Mouse (Mus musculus): ENCODE results near the gene Dusp13. TPM values are rescaled to one million over a fixed set of nuclear protein-coding genes. Genes with fewer than 3 reads are reported as not detected.

Dusp13 gene
- polyA plus RNA-seq, 1 experiment from 2014 or later: not detected

DNA sequence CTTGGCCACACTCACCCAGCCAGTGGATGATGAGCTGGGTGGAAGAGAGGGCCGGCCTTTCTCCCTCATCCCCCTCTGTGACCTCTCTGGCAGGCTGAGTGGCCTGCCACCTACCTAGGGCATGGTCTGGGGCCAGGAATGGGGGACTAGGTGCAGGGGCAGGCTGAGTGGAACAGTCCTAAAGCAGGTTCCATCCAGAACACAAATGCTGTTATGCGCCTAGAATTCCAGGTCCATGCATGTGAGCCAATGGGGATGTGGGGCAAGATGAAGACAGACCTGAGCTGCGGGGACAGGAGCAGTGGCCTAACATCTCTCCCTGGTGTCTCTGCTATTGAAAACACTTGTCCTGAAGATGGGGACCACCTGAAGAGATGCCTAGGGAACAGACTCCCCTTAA lies 9.7 kb downstream of the Dusp13 start:
- 94% methylated on average over 3 of the region's 3 CpGs for WGBS

DNA sequence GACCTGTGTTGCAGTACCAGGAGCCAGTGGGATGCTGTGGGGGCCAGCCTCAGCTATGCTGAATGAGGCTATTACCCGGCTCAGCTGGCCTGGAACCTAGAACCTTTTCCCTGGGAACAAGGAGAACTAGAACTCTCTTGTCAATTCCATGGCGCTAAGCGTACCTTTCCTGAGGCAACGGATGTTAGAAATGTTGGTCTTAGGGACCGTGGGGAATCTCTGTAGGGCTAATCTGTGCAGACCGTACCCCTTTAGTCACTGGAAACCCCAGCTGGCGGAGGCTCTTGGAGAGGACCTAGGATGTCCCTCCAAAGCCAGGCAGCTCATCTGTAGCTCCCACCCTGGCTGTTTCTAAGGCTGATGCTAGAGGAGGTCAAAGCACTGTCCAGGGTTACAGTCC lies 10.6 kb downstream of the Dusp13 start:
- ATAC-seq (ENCODE audit: insufficient read depth): no peak
- no peak overlapping the region for H3K27ac ChIP-seq (ENCODE audit: low read depth)
- H3K4me3 ChIP-seq (ENCODE audit: low read depth, low read length): no peak overlapping the region
- no peak for TF ChIP-seq CTCF (IDR thresholded peaks at IDR 0.05; ENCODE audit: low read depth)
- H3K4me1 ChIP-seq (ENCODE audit: insufficient read depth): no peaks in the 10 kb centered on the region
- no peaks in the 10 kb centered on the region for H3K27me3 ChIP-seq (ENCODE audit: insufficient read depth, low read length)
- H3K4me2 ChIP-seq: no peak overlapping the region
- WGBS: 94% methylated on average over 7 of the region's 7 CpGs
- no peaks in the 10 kb centered on the region for H3K9me3 ChIP-seq (ENCODE audit: low read depth, low read length)
- H3K9ac ChIP-seq: no peak overlapping the region
- H3K36me3 ChIP-seq (ENCODE audit: insufficient read depth): no peaks in the 10 kb centered on the region
- no peak for DNase-seq

More for the DNA sequence above, 9.7 kb downstream of the Dusp13 start:
- Histone ChIP-seq H3K36me3 (ENCODE audit: insufficient read depth) (no peaks in the 10 kb centered on the region), H3K9me3 (ENCODE audit: low read depth, low read length) (no peaks in the 10 kb centered on the region), H3K4me1 (ENCODE audit: insufficient read depth) (no peaks in the 10 kb centered on the region), H3K4me3 (ENCODE audit: low read depth, low read length) (no peak overlapping the region), H3K9ac (no peak overlapping the region), H3K4me2 (no peak overlapping the region), H3K27me3 (ENCODE audit: insufficient read depth, low read length) (no peaks in the 10 kb centered on the region), H3K27ac (ENCODE audit: low read depth) (no peak overlapping the region)
- no peak for TF ChIP-seq CTCF (IDR thresholded peaks at IDR 0.05; ENCODE audit: low read depth)
- DNase-seq (no peak), ATAC-seq (ENCODE audit: insufficient read depth) (no peak; the same call in 1 of the 2 replicates)

DNA sequence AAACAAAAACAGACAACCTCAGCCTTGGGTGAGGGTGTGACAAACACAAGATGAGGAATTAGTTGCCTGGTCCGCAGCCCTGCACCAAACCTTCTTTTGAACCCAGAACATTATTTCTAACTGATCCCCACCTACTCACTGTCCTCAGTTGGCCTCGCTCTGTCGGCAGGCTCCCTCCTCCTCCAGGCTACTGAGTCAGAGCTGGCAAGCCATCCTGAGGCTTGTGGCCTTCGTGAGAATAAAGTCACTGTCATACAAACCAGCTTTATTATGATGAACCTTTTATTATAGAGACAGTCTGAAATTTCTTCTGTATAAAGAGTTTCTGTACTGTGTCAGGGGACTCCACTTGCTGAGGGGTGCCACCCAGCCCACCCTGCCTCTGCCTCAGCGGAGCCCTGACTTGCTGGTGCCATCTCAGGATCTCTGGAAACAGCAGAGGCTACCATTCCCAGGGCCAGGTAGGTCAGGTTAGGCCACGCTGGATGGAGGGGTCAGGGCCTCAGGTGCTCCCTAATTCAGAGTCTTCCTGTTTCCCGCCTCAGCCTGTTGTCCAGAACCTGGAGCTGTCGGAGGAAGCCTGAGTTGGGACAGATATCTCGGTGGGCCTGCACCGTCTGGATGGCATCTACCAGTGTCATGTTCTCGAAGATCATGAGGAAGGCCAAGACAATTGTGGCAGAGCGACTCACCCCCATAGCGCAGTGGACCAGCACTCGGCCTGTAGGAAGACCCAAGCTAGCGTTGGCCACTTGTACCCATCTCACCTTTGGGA lies 17.7 kb downstream of the Dusp13 start:
- no peaks in the 10 kb centered on the region for H3K4me1 ChIP-seq (ENCODE audit: insufficient read depth)
- H3K4me2 ChIP-seq: no peak overlapping the region
- H3K36me3 ChIP-seq (ENCODE audit: insufficient read depth): no peaks in the 10 kb centered on the region
- no peak overlapping the region for H3K9ac ChIP-seq
- DNase-seq (no peak), ATAC-seq (ENCODE audit: insufficient read depth) (no peak)
- no peaks in the 10 kb centered on the region for H3K9me3 ChIP-seq (ENCODE audit: low read depth, low read length)
- no peaks in the 10 kb centered on the region for H3K27me3 ChIP-seq (ENCODE audit: insufficient read depth, low read length)
- H3K4me3 ChIP-seq (ENCODE audit: low read depth, low read length): no peak overlapping the region
- WGBS: 90% methylated on average over 15 of the region's 15 CpGs
- no peak overlapping the region for H3K27ac ChIP-seq (ENCODE audit: low read depth)
- TF ChIP-seq CTCF (IDR thresholded peaks at IDR 0.05; ENCODE audit: low read depth): no peak

DNA sequence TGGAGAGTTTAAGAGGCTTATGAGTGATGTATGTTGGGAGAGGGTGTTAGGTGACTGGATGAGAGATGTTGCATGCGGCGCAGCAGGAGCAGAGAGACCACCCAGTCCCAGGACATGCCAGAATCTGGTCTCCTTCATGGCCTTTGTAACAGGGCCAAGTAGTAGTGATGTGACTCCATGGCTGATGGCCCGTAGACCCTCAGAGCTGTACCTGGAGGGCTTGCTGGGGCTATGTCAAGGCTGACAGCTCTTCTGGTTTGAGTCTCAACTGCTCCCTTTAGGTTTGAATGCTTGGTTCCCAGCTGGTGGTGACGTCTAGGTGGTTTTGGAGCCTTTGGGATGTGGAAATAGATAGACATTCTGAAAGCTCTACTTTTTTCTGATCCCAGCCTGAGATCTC lies 21.0 kb downstream of the Dusp13 start:
- Histone ChIP-seq H3K4me1 (ENCODE audit: insufficient read depth) (no peaks in the 10 kb centered on the region), H3K9ac (no peak overlapping the region), H3K4me3 (ENCODE audit: low read depth, low read length) (no peak overlapping the region), H3K27ac (ENCODE audit: low read depth) (no peak overlapping the region), H3K4me2 (no peak overlapping the region), H3K27me3 (ENCODE audit: insufficient read depth, low read length) (no peaks in the 10 kb centered on the region), H3K36me3 (ENCODE audit: insufficient read depth) (no peaks in the 10 kb centered on the region), H3K9me3 (ENCODE audit: low read depth, low read length) (no peaks in the 10 kb centered on the region)
- no peak for DNase-seq
- ATAC-seq (ENCODE audit: insufficient read depth): no peak
- 86% methylated on average over 4 of the region's 4 CpGs for WGBS
- TF ChIP-seq CTCF (IDR thresholded peaks at IDR 0.05; ENCODE audit: low read depth): no peak

DNA sequence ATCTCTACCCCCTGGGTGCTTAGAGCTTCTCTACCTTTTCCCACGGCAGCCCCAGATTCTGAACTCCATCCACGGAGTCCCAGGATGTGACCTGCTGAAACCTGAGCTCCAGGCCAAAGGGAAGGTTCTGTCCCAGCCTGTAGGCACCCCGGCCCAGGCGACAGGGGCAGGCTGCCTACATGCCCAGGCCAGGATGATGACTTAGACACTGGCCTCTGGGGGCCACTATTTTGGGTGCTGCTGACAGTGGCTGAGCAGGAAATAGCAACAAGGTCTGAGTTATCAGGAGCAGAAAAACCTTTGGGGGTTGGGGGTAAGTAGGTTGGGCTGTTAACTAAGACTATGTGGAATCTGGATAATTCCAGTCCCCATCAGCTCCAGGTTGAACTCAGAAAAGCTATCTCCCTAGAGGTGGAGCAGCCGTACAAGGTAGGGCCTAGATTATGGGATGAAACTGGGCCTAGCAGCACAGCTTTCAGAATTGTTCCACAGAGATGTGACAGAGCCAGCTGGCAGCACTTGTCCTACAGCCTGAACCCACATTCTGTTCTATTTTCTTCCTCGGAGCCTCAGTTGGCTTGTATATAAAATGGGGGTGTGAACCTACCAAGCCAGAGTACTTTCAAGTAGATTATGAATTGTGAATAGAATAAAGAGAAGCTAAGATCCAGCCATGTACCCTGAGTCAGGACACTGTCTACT lies 21.8 kb downstream of the Dusp13 start:
- no peaks in the 10 kb centered on the region for H3K4me1 ChIP-seq (ENCODE audit: insufficient read depth)
- H3K4me2 ChIP-seq: no peak overlapping the region
- H3K36me3 ChIP-seq (ENCODE audit: insufficient read depth): no peaks in the 10 kb centered on the region
- H3K9ac ChIP-seq: no peak overlapping the region
- no peaks in the 10 kb centered on the region for H3K9me3 ChIP-seq (ENCODE audit: low read depth, low read length)
- ATAC-seq (ENCODE audit: insufficient read depth): no peak
- H3K27ac ChIP-seq (ENCODE audit: low read depth): no peak overlapping the region
- TF ChIP-seq CTCF (IDR thresholded peaks at IDR 0.05; ENCODE audit: low read depth): no peak
- no peaks in the 10 kb centered on the region for H3K27me3 ChIP-seq (ENCODE audit: insufficient read depth, low read length)
- DNase-seq: no peak
- H3K4me3 ChIP-seq (ENCODE audit: low read depth, low read length): no peak overlapping the region
- WGBS: 74% methylated on average over 6 of the region's 6 CpGs

DNA sequence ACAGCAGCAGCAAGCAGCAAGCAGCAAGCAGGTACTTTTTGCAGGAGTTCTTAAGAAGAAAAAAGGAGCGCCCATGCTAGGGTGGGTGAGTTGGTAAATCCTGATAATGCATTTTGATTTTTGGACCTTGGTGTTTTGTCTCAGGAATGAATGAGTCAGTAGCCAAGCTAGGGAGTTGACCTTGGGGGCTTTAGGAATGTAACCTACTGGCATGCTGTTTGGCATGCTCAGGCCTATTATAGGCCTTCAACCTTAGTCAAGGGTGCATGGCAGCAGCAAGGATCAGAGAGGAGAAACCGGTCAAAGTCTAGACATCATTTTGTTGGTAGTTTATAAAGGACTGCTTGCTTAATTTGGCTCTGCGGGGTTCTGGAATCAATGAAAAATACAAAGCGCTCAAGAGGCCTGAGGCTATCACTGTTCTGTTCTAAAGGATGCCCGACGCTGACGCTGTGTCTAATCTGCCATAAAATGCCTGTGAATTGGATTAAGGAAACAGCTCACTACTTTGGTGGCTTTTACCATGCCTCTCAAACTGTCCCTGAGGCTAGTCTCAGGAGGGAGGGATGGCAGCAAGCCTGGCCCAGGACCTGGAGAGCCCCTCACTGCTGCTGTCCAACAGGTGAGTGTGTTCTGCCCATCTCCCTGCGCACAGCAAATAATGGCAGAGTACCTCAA lies 28.8 kb downstream of the Dusp13 start:
- H3K4me1 ChIP-seq (ENCODE audit: insufficient read depth): peaks cover 6% of the 10 kb centered on the region; the same call in 1 of the 2 replicates
- H3K27me3 ChIP-seq (ENCODE audit: insufficient read depth, low read length): no peaks in the 10 kb centered on the region
- no peaks in the 10 kb centered on the region for H3K9me3 ChIP-seq (ENCODE audit: low read depth, low read length)
- no peak for TF ChIP-seq CTCF (IDR thresholded peaks at IDR 0.05; ENCODE audit: low read depth)
- DNase-seq: no peak
- WGBS: 91% methylated on average over 8 of the region's 8 CpGs
- H3K36me3 ChIP-seq (ENCODE audit: insufficient read depth): no peaks in the 10 kb centered on the region
- no peak overlapping the region for H3K27ac ChIP-seq (ENCODE audit: low read depth)
- ATAC-seq (ENCODE audit: insufficient read depth): no peak
- H3K9ac ChIP-seq: no peak overlapping the region
- no peak overlapping the region for H3K4me3 ChIP-seq (ENCODE audit: low read depth, low read length)
- no peak overlapping the region for H3K4me2 ChIP-seq

Measured in lung, embryonic 14.5 days (tissue).